ENCODE assay signal across 8 mouse cellular contexts in genomic region chr6:51857821-51858220, GRCm38 (mm10).
A peak's percentile ranks its signal among the peaks of the same experiment; 100 is the strongest.
DNase-seq lines count a peak whose midpoint lies in the region; ATAC-seq and TF ChIP-seq lines count a peak whose summit lies in the region.

No protein-coding gene starts in this region.

- WGBS in hindbrain, embryonic 10.5 days = under 1% methylated on average over 11 of the region's 11 CpGs
- WGBS in lung, embryonic 15.5 days = under 1% methylated on average over 11 of the region's 11 CpGs
- 2% methylated on average over 11 of the region's 11 CpGs for WGBS in thymus, adult 2 months

- H3K27ac ChIP-seq in hindbrain, embryonic 10.5 days = peak overlapping the region; percentile 75
- no peak overlapping the region for H3K27ac ChIP-seq in lung, embryonic 15.5 days
- no peak overlapping the region for H3K27ac ChIP-seq in thymus, adult 2 months (ENCODE audit: control insufficient read depth, insufficient read depth, low read length)

- H3K9me3 ChIP-seq in hindbrain, embryonic 10.5 days = no peaks in the 10 kb centered on the region
- no peaks in the 10 kb centered on the region for H3K9me3 ChIP-seq in lung, embryonic 15.5 days

- no peaks in the 10 kb centered on the region for H3K36me3 ChIP-seq in hindbrain, embryonic 10.5 days
- H3K36me3 ChIP-seq in lung, embryonic 15.5 days = no peaks in the 10 kb centered on the region
- no peaks in the 10 kb centered on the region for H3K36me3 ChIP-seq in thymus, adult 2 months (ENCODE audit: control insufficient read depth, insufficient read depth, low read length)

- peaks cover 4% of the 10 kb centered on the region; the same call in 1 of the 2 replicates for H3K4me1 ChIP-seq in hindbrain, embryonic 10.5 days (replicated peaks)
- no peaks in the 10 kb centered on the region for H3K4me1 ChIP-seq in lung, embryonic 15.5 days
- H3K4me1 ChIP-seq in thymus, adult 2 months (replicated peaks; ENCODE audit: control insufficient read depth, insufficient read depth, low read length) = peaks cover 2% of the 10 kb centered on the region; the same call in 1 of the 2 replicates

- ATAC-seq in lung, embryonic 15.5 days (ENCODE audit: borderline replicate concordance, extremely low read depth, low FRiP score, low TSS enrichment) = peak; percentile 87

- no peak overlapping the region for H3K4me3 ChIP-seq in hindbrain, embryonic 10.5 days
- no peak overlapping the region for H3K4me3 ChIP-seq in lung, embryonic 15.5 days
- no peak overlapping the region for H3K4me3 ChIP-seq in thymus, adult 2 months (ENCODE audit: control insufficient read depth, insufficient read depth, low read length)

- no peak overlapping the region for H3K9ac ChIP-seq in lung, embryonic 15.5 days

- H3K4me2 ChIP-seq in lung, embryonic 15.5 days = no peak overlapping the region

- peak; percentile 58 for DNase-seq in MEL-GATA-1-ER (ENCODE audit: extremely low read depth, low read depth)
- DNase-seq in cerebellum, adult 8-10 months = peak; percentile 98
- peak; percentile 88 to 99 for DNase-seq in frontal cortex, adult 2 months (ENCODE audit: extremely low spot score in 1 of 2, low spot score in 1 of 2)
- peak; percentile 94 for DNase-seq in hindbrain, embryonic 10.5 days (ENCODE audit: low spot score)
- DNase-seq in layer of hippocampus, adult 9-10 months (ENCODE audit: low spot score) = peak; percentile 92
- peak; percentile 84 for DNase-seq in ovary, adult 18-20 months (ENCODE audit: low spot score)
- DNase-seq in thymus, adult 2 months = peak; percentile 89

- peaks cover 3% of the 10 kb centered on the region; the same call in 1 of the 2 replicates for H3K27me3 ChIP-seq in hindbrain, embryonic 10.5 days (ENCODE audit: insufficient read depth, poor library complexity, severe bottlenecking)
- no peaks in the 10 kb centered on the region for H3K27me3 ChIP-seq in lung, embryonic 15.5 days
- no peaks in the 10 kb centered on the region for H3K27me3 ChIP-seq in thymus, adult 2 months (ENCODE audit: control insufficient read depth, insufficient read depth, low read length)

- TF ChIP-seq CTCF in thymus, adult 2 months (IDR thresholded peaks at IDR 0.05; ENCODE audit: borderline replicate concordance, control insufficient read depth, extremely low read depth, insufficient read depth, low read length, poor library complexity) = peak; percentile 84

- no peak for TF ChIP-seq POLR2A in thymus, adult 2 months (IDR thresholded peaks at IDR 0.05; ENCODE audit: control insufficient read depth, extremely low read depth, insufficient read depth, low read length, poor library complexity)
